Mouse (Mus musculus): ENCODE data around the gene Slc27a1. TPM values are rescaled to one million over a fixed set of nuclear protein-coding genes. Genes with fewer than 3 reads are reported as not detected.

The Slc27a1 gene
- total and polyA plus RNA-seq, 2 experiments from 2014 or later, result 102 to 133 TPM

DNA sequence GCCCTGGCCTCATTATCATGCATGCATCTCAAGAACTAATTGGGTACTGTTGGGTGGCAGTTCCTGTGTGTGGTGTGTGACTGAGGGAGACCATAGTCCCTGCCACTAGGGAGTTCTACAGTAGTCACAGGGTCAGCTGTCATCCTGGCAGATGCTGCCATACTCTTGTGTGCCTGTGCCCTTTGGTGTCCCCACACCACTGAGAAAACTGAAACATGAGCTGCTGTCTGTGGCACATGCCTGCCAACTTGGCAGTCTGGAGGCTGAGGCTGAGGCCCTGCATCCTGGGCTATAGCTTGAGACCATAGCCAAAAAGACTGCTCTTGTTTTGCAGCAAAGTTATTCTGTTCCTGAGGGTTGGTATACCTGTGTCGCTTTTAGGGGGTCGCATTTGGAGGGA is 51.1 kb downstream of the Slc27a1 start:
- Histone ChIP-seq H3K27me3 (ENCODE audit: insufficient read depth, low read length) (no peaks in the 10 kb centered on the region), H3K36me3 (ENCODE audit: insufficient read depth) (peaks cover 86% of the 10 kb centered on the region), H3K27ac (ENCODE audit: low read depth, low read length) (no peak overlapping the region), H3K4me2 (ENCODE audit: low read depth) (no peak overlapping the region), H3K4me3 (ENCODE audit: low read depth, low read length) (no peak overlapping the region), H3K9ac (no peak overlapping the region), H3K4me1 (ENCODE audit: insufficient read depth) (no peaks in the 10 kb centered on the region), H3K9me3 (ENCODE audit: low read length) (no peaks in the 10 kb centered on the region)
- ATAC-seq (no peak), DNase-seq (no peak)
- WGBS, result 96% methylated on average over 2 of the region's 2 CpGs
- TF ChIP-seq CTCF (IDR thresholded peaks at IDR 0.05; ENCODE audit: low read depth), result no peak

DNA sequence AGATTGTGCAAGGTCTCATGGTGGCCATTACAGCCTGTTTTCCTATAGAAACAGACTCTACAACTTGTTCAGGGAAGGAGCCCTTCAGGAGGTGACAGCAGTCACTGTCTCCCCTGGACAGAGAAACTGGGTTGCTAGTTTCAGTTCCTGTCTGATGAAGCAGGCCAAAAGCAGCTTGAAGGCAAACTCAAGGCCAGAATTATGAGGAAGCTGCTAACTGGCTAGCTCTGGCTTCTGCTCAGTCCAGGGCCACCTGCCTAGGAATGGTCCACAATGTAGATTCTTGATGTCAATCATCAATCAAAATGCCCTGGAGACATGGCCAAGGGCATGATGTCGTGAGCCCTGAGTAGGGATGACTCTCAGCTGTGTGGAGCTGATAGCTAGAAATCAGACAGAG is 56.4 kb downstream of the Slc27a1 start:
- no peaks in the 10 kb centered on the region for H3K27me3 ChIP-seq (ENCODE audit: insufficient read depth, low read length)
- no peak for TF ChIP-seq CTCF (IDR thresholded peaks at IDR 0.05; ENCODE audit: low read depth)

DNA sequence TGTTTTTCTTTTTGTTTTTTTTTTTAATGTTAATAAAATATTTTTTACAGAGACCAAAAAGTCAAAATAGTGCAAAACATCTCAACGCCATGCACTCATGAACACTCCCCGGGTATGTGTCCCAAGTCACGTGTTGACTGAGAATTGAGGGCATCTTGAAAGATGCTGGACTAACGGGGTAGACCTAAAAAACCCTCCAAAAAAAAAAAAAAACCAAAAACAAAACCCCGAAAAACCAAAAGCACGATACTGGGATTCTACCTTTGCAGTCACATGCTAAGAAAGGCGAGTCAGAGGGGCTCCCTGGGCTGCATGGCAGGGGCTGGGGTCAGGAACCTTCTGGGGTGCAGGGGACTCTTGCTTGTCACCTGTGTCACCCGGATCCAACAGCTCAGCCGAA is 58.1 kb downstream of the Slc27a1 start:
- no peak for ATAC-seq
- peaks cover 9% of the 10 kb centered on the region for H3K4me1 ChIP-seq (ENCODE audit: insufficient read depth)
- H3K9me3 ChIP-seq (ENCODE audit: low read length), result no peaks in the 10 kb centered on the region
- no peak overlapping the region for H3K9ac ChIP-seq
- DNase-seq, result no peak
- no peak overlapping the region for H3K4me2 ChIP-seq (ENCODE audit: low read depth)
- H3K27ac ChIP-seq (ENCODE audit: low read depth, low read length), result no peak overlapping the region
- TF ChIP-seq CTCF (IDR thresholded peaks at IDR 0.05; ENCODE audit: low read depth), result no peak
- H3K27me3 ChIP-seq (ENCODE audit: insufficient read depth, low read length), result no peaks in the 10 kb centered on the region
- WGBS, result 84% methylated on average over 9 of the region's 9 CpGs
- H3K4me3 ChIP-seq (ENCODE audit: low read depth, low read length), result no peak overlapping the region
- peaks cover 38% of the 10 kb centered on the region for H3K36me3 ChIP-seq (ENCODE audit: insufficient read depth)

More for the DNA sequence above, 56.4 kb downstream of the Slc27a1 start:
- ATAC-seq (no peak), DNase-seq (no peak)
- WGBS, result 82% methylated on average over 1 of the region's 1 CpGs
- Histone ChIP-seq H3K27ac (ENCODE audit: low read depth, low read length) (no peak overlapping the region), H3K9ac (no peak overlapping the region), H3K4me3 (ENCODE audit: low read depth, low read length) (no peak overlapping the region), H3K4me2 (ENCODE audit: low read depth) (no peak overlapping the region), H3K36me3 (ENCODE audit: insufficient read depth) (peaks cover 40% of the 10 kb centered on the region), H3K9me3 (ENCODE audit: low read length) (no peaks in the 10 kb centered on the region), H3K4me1 (ENCODE audit: insufficient read depth) (peaks cover 9% of the 10 kb centered on the region)

DNA sequence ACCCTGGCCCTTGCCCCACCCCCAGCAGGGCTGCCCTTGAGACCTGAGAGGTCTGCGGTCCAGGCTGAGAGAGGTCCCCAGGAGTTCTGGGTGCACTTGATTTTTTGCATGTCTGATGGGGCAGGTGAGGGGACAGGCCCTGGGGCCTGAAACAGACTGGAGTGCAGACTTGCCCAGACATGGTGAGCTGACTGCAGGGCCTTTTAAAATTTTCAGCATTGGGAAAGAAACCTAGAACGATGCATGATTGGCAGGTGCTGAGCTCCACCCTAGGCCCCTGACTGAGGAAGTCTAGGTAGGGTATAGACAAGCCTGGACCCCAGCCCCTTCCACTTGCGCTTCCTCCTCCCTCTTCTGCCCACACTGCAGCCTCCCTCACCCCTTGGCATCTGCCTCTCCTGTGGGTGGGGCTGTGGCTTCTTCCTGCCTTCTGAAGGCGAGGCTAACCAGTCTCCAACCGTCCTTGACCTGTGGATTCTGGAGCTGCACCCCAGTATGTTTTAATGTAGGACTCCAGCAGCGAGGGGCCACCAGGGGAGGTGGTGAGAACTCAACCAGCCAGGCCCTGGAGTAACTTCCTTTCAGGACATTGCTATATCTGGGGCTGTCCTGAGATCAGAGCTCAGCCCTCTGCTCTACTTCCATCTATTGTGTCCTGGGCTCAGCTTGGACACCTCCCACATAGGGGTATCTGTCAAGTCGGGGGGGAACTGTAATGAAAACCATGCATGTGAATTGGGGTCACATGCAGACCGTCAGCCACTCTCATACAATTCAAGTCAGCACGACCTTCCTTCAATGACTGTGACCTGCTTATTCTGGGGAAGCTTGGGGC is 58.8 kb downstream of the Slc27a1 start:
- no peak overlapping the region for H3K4me3 ChIP-seq (ENCODE audit: low read depth, low read length)
- H3K36me3 ChIP-seq (ENCODE audit: insufficient read depth), result peaks cover 38% of the 10 kb centered on the region
- ATAC-seq, result no peak
- no peak overlapping the region for H3K9ac ChIP-seq
- no peak for TF ChIP-seq CTCF (IDR thresholded peaks at IDR 0.05; ENCODE audit: low read depth)
- no peaks in the 10 kb centered on the region for H3K27me3 ChIP-seq (ENCODE audit: insufficient read depth, low read length)
- no peak for DNase-seq
- no peak overlapping the region for H3K27ac ChIP-seq (ENCODE audit: low read depth, low read length)
- WGBS, result 57% methylated on average over 9 of the region's 9 CpGs
- H3K4me1 ChIP-seq (ENCODE audit: insufficient read depth), result peaks cover 9% of the 10 kb centered on the region
- H3K4me2 ChIP-seq (ENCODE audit: low read depth), result no peak overlapping the region
- H3K9me3 ChIP-seq (ENCODE audit: low read length), result no peaks in the 10 kb centered on the region

DNA sequence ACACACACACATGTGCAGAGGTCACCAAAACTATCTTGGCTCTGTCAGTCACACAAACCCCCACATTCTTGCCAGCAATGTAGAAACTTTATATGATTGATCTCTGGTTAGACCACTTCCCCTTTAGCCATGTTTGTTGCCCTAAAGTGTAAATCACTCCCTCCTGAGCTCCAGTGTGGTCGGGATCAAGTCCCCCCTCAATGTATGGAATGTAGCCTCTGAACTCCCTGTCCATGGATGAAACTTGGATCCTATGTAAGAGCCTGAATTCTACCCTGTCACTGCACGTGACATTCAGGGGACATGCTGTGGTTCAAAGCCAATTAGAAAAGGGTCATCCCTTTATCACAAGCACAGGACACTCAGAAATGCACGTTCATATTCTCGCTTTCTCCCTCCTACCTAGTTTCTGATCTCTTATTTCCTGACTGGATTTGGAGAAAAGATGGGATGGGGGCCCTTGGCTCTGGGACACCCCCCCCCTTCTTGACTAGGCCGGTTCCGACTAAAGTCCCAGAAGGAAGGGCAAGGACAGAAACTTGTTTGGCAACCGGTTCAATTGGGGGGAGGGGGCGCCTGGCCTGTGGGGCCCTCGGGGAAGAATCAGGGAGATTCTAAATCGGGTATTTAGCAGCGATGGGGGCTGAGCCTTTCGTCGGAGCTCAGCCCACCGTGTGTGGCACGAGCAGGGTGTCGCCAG is 59.9 kb downstream of the Slc27a1 start:
- no peaks in the 10 kb centered on the region for H3K27me3 ChIP-seq (ENCODE audit: insufficient read depth, low read length)
- peak overlapping the region; percentile 45 for H3K4me3 ChIP-seq (ENCODE audit: low read depth, low read length)
- DNase-seq (no peak), ATAC-seq (no peak)
- peak overlapping the region; percentile 96 for H3K4me2 ChIP-seq (ENCODE audit: low read depth)
- peaks cover 9% of the 10 kb centered on the region for H3K4me1 ChIP-seq (ENCODE audit: insufficient read depth)
- peak overlapping the region; percentile 82 for H3K27ac ChIP-seq (ENCODE audit: low read depth, low read length)
- peaks cover 30% of the 10 kb centered on the region for H3K36me3 ChIP-seq (ENCODE audit: insufficient read depth)
- WGBS, result 10% methylated on average over 16 of the region's 16 CpGs
- no peak for TF ChIP-seq CTCF (IDR thresholded peaks at IDR 0.05; ENCODE audit: low read depth)
- H3K9me3 ChIP-seq (ENCODE audit: low read length), result no peaks in the 10 kb centered on the region
- peak overlapping the region; percentile 64 for H3K9ac ChIP-seq

DNA sequence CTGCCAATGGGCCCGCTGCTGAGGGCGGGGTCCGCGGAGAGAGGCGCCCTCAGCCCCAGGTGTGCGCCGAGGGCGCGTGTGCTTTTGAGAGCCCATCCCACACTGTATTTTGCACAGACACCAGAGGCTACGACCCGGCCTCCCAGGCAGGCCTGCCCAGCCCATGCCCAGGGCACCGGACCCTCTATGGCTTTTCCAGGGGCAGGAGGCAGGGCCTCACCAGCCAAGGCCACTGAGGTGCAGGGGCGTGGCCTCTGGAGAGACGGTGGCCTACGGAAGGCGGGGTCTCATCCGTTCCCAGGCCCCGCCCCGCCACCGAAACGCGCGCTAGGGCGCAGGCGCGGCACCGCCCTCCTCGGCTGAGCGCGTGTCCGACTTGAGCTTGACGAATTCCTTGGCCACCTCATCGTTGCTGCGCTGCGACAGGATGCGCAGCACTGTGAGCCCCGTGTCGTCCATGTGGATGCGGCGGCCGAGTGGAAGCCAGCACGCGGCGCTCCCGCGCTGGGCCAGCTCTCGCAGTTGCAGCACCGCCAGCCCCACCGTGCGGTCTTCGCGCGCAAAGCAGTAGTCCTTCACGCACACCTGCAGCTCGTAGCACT is 60.5 kb downstream of the Slc27a1 start:
- peak; percentile 95 for DNase-seq
- Histone ChIP-seq H3K9me3 (ENCODE audit: low read length) (no peaks in the 10 kb centered on the region), H3K27me3 (ENCODE audit: insufficient read depth, low read length) (no peaks in the 10 kb centered on the region), H3K4me3 (ENCODE audit: low read depth, low read length) (peak overlapping the region; percentile 45), H3K9ac (peak overlapping the region; percentile 64), H3K27ac (ENCODE audit: low read depth, low read length) (peak overlapping the region; percentile 82), H3K4me1 (ENCODE audit: insufficient read depth) (peaks cover 9% of the 10 kb centered on the region), H3K4me2 (ENCODE audit: low read depth) (peak overlapping the region; percentile 96), H3K36me3 (ENCODE audit: insufficient read depth) (peaks cover 31% of the 10 kb centered on the region)
- peak; percentile 75 for TF ChIP-seq CTCF (IDR thresholded peaks at IDR 0.05; ENCODE audit: low read depth)
- peak; percentile 87 for ATAC-seq
- WGBS, result 3% methylated on average over 55 of the region's 55 CpGs

Data from forebrain, postnatal 0 days (tissue).